Mouse (Mus musculus): Measurements from ENCODE around the gene Dnttip1.

GRCm38 (mm10) chr2:164757841-164758240 lies 12.1 kb downstream of the Dnttip1 start:
- TF ChIP-seq CTCF (IDR thresholded peaks at IDR 0.05; ENCODE audit: borderline replicate concordance, insufficient read depth, low read length) (no peak), POLR2A (IDR thresholded peaks at IDR 0.05; ENCODE audit: low read depth, low read length) (no peak)
